Mouse (Mus musculus) left cerebral cortex, adult 11 months (tissue): Measurements from ENCODE around the gene Lmbr1l.
A peak's percentile ranks its signal among the peaks of the same experiment; 100 is the strongest.

ENCODE experiments used
- DNase-seq: peaks from one replicate; pipeline ENCODE4 v3.0.0; 2022; ENCODE audit warnings: low spot score

Lmbr1l gene

GRCm38 (mm10) chr15:98869342-98870178, 48.5 kb downstream of the Lmbr1l start:
- DNase-seq: no peak

GRCm38 (mm10) chr15:98868346-98869063, 49.5 kb downstream of the Lmbr1l start:
- no peak for DNase-seq

- peak; percentile 51 for DNase-seq
Measured at GRCm38 (mm10) chr15:98867321-98867720, 50.7 kb downstream of the Lmbr1l start.

GRCm38 (mm10) chr15:98866501-98866900, 51.5 kb downstream of the Lmbr1l start:
- DNase-seq: no peak

- DNase-seq: no peak
Measured at GRCm38 (mm10) chr15:98865771-98866170, 52.3 kb downstream of the Lmbr1l start.

GRCm38 (mm10) chr15:98864951-98865350, 53.1 kb downstream of the Lmbr1l start:
- DNase-seq: no peak

GRCm38 (mm10) chr15:98863451-98863958, 54.5 kb downstream of the Lmbr1l start:
- DNase-seq: no peak

- DNase-seq: no peak
Measured at GRCm38 (mm10) chr15:98861701-98862410, 56.2 kb downstream of the Lmbr1l start.

- DNase-seq: no peak
Measured at GRCm38 (mm10) chr15:98860921-98861320, 57.1 kb downstream of the Lmbr1l start.

- no peak for DNase-seq
Measured at GRCm38 (mm10) chr15:98859319-98860043, 58.5 kb downstream of the Lmbr1l start.

GRCm38 (mm10) chr15:98854214-98854613, 63.8 kb downstream of the Lmbr1l start:
- no peak for DNase-seq
